Mouse (Mus musculus): ENCODE measurements around the gene C1qb. TPM values are rescaled to one million over a fixed set of nuclear protein-coding genes. Genes with fewer than 3 reads are reported as not detected.

The C1qb gene
- 10 to 100 TPM; 26.0 to 28.3 TPM for total RNA-seq (2021)

DNA sequence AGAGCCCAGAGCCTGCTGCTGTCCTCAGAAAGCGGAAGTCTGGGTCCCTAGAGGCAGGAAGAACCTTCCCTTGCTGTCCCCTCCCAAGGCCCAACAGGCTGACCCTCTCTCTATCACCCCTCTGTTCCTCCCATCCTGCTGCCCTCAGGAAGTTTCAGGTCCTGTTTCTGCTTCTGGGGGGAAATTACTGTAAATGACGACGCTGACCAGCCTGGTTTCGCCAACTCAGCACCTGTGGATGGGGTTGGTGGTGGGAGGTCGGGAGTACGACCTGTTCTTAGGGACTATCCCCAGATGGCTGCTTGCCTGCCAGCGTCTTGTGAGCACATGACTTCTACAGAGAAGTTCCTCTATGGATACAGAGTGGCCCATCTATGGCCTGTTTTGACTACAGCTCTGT lies at the start of gene C1qb:
Gene C1qb, minus strand, starts transcription at position 87 of the 400 bp plus-strand sequence.
- DNase-seq = no peak
- intact Hi-C loops (cut with DNase I) = no loop called here

DNA sequence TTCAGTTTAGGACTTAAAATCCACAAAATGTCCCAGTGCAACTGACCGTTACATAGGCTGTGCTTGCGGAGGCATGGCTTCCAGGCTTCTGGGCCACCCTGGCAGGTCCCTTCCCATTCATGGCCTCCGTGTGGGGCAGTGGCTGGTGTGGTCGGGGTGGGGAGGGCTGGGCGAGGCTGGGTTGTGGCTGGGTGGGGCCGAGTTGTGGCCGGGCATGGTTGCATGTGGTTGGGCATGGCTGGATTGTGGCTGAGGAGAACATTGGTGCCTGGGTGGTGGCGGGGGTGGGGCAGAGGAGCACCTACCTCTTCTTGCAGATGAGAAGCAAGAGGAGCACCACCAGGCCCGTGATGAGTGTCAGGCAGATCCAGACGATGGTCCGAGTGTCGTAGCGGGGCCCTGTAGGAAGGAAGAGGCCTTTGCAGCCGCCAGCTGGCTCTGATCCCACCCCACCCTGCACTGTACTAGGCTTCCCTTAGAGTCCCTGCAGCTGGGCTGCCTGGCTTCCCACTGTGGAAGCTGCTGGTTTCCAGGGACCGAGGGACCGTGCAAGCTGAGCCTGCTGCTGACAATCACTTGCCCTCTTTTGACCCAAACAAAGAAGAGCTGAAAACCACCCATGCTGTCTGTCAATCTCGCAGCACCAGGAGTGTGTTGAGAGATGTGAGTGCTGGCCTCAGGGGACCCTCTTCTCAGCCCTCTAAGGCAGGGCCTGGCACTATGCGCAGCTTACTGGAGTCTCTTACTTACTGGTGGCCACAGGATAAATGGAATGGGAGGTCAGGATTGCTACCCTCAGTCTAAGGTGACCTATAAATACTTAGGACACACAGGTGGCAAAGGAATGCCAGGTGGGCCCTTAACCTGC lies 49.0 kb upstream of the C1qb start:
- intact Hi-C loops (cut with DNase I) = no loop called here
- DNase-seq = peak in 1 of 2 experiments; percentile 19

GRCm38 (mm10) chr4:136930474-136930873 lies 44.5 kb upstream of the C1qb start:
- intact Hi-C loops (cut with DNase I) = no loop called here
- DNase-seq = no peak

- intact Hi-C loops (cut with DNase I) = no loop called here
- DNase-seq = peak in 1 of 2 experiments; percentile 32
Measured at GRCm38 (mm10) chr4:136928928-136929327, 42.9 kb upstream of the C1qb start.

DNA sequence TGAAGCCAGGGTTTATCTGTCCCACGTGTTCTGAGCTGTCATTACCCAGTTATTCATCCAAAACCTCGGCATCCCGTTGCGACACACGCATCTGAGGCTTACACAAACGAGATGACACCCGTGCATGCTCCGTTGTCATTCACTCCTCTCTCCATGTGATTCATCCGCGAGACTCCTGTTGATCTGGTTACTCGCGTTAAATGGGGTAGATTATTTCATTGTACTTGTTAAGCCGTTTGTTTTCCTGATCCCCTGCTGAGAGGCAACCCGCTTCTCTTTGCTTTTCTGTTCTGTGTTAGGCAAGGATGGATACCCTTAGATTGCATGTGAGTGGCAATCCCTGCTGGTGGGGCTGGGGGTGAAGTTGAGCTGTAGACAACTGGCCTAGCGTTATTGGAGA lies 39.8 kb upstream of the C1qb start:
- DNase-seq = no peak
- intact Hi-C loops (cut with DNase I) = no loop called here

DNA sequence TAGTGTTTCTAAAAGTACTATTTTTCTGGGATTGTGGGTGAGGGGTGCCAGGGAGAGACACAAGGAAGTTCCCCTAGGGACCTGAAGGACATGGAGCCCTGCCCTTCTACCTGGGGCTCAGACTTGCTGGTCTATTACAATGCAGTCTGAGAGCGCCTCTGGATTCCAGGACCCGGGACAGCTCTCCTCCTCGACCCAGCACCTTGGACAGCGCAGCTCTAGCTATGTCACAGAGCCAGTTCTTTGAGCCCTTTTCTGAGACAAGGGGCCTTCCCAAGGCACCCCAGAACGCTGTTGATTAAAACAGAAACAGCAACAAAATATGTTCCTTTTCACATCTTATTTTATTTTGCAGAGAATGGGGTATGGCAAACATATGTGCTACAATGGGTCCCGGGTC lies 38.5 kb upstream of the C1qb start:
- peak; percentile 78 to 87 for DNase-seq
- intact Hi-C loops (cut with DNase I) = no loop called here

DNA sequence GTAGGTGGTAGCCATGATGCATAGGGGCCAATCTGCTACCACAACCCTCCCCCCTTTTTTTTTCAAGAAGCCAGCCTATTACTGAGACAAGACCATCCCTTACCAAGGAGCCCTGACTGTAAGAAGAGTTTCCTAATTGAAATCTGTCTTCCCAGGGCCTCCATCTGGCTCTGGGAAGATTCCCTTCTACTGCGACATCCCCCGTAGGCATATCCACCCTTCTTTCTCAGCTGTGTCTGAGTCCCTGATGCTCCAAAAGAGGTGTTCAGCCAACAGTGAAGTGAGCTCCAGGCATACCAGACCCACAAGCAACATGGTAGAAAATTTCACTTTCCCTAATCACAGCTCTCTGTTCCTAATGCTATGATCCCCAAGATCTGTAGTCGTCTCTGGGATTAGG lies 33.5 kb upstream of the C1qb start:
- intact Hi-C loops (cut with DNase I) = no loop called here
- no peak for DNase-seq

- intact Hi-C loops (cut with DNase I) = no loop called here
Measured at GRCm38 (mm10) chr4:136918834-136919233, 32.8 kb upstream of the C1qb start.

DNA sequence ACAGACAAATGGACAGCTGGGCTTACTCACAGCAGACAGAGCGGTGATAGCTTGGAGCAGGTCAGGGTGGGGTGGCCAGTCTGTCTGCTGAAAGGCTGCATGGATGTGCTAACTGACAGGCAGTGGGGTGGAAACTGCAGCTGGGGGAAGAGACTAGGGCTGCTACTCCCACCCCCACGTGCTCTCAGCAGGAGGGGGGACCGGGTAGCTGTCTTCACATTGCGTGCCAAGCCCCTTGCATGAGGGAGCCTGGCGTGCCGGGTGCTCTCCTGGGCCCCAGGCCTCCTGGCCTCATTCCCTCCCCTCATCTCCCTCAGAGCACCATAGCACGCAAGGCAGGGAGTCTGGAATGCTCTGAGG lies 31.2 kb upstream of the C1qb start:
- intact Hi-C loops (cut with DNase I) = no loop called here

More at GRCm38 (mm10) chr4:136918834-136919233, 32.8 kb upstream of the C1qb start:
- no peak for DNase-seq

GRCm38 (mm10) chr4:136916359-136917164 lies 30.6 kb upstream of the C1qb start:
- no peak for DNase-seq
- intact Hi-C loops (cut with DNase I) = no loop called here

More for the DNA sequence above, 31.2 kb upstream of the C1qb start:
- DNase-seq = no peak

- DNase-seq = no peak
- intact Hi-C loops (cut with DNase I) = no loop called here
Measured at GRCm38 (mm10) chr4:136912841-136913240, 26.9 kb upstream of the C1qb start.

DNA sequence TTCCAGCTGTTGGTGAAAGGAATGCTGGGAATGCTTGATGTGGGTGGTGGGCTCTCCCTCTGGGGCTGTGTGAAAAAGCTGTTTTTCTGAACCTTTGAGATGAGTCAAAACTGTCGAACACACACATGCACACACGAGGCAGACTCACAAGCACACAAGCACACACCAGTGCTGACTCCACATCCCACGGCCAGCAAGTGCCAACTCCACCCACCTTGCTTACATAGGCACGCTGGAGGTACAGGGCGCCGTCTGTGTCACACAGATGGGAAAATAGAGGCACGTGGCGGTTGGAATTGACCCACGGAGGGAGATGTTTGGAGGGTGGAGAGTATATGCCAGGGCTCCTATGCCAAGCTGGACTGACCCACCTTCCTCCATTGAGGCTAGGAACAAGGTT lies 25.8 kb upstream of the C1qb start:
- intact Hi-C loops (cut with DNase I) = no loop called here
- no peak for DNase-seq

DNA sequence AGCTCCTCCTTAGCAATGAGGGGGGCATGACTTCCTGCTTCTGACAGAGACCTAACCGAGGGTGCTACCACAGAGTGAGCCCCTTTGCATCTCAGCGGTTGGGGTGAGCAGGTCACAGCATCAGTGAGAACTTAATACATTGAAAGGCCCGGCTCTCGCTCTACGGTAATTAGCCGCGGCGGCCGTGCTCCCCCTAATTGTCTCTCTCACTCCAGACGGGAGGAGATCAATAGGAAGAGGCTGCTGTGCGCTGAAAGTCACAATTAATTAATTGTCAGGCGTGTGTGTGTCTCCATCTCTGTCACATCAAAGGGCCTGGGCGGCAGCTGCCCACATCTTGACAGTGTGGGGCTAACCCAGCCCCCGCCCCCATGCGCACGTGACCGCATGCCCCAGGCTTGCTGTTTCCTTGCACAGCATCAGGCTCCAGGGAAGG lies 25.2 kb upstream of the C1qb start:
- intact Hi-C loops (cut with DNase I) = no loop called here
- no peak for DNase-seq

- no peak for DNase-seq
- intact Hi-C loops (cut with DNase I) = loop anchor here (1.0 to 10.0 kb wide), 3 partner anchors 73 to 377 kb away; no protein-coding TSS in a partner anchor
Measured at GRCm38 (mm10) chr4:136907809-136908208, 21.8 kb upstream of the C1qb start.

GRCm38 (mm10) chr4:136907033-136907432 lies 21.0 kb upstream of the C1qb start:
- intact Hi-C loops (cut with DNase I) = loop anchor here (1.0 to 10.0 kb wide), 3 partner anchors 74 to 378 kb away; no protein-coding TSS in a partner anchor
- peak; percentile 62 to 80 for DNase-seq

GRCm38 (mm10) chr4:136904767-136905539 lies 19.0 kb upstream of the C1qb start:
- intact Hi-C loops (cut with DNase I) = loop anchor here (10.0 kb wide), 1 partner anchor 380 kb away; no protein-coding TSS in a partner anchor
- DNase-seq = no peak

- intact Hi-C loops (cut with DNase I) = no loop called here
- no peak for DNase-seq
Measured at GRCm38 (mm10) chr4:136899154-136899553, 13.2 kb upstream of the C1qb start.

DNA sequence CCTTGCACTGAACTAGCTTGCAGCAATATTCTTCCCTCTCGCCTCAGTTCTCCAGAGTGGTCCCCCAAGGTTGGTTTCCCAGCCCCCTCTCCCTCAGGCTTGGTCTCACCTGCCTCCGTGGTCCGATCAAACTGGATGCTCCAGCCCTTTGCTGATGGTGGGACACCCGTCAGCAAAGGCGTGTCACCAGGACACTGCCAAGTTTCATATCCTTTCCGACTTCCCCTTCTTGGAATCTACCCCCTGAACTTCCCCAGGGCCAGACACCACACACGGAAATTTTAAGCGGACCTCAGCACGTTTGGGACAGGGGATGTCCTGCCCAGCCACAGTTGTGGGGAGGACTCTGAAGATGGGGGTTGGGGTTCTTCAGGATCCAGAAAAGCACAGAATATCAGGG lies 12.7 kb upstream of the C1qb start, which contains the start of gene C1qa:
Gene C1qa, minus strand, starts transcription at position 167 of the 400 bp plus-strand sequence.
- DNase-seq = peak in 1 of 2 experiments; percentile 24
- intact Hi-C loops (cut with DNase I) = no loop called here

DNA sequence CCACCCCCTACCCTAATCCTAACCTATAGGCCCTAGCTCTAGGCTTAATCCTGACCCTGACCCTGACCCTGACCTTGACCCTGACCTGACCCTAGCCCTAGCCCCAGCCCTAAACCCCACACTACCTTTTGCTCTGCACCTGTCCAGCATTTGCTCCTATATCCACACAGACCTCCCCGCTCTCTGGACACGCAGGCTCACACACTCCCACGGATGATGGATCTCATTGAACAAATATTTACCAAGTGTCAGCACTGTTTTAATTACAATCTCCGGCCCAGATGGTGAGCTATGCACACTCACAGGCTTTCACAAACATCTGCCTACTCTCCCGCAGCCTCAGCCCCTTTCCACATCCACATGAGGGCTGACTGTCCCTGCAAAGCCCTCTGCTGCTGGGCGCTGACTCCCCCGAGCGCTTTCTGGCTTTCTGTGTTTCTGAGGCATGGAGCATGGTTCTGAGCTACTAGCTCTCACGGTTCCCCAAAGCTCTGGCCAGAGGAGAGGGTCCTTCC lies 12.2 kb upstream of the C1qb start:
- DNase-seq = no peak
- intact Hi-C loops (cut with DNase I) = no loop called here

GRCm38 (mm10) chr4:136896461-136896860 lies 10.5 kb upstream of the C1qb start:
- intact Hi-C loops (cut with DNase I) = no loop called here
- no peak for DNase-seq
